Mouse (Mus musculus) gastrocnemius, adult 18-20 months (tissue): Measurements from ENCODE around the gene Tlcd1. TPM values are rescaled to one million over a fixed set of nuclear protein-coding genes. Genes with fewer than 3 reads are reported as not detected.

Source experiments
- DNase-seq: peaks from one replicate; pipeline ENCODE4 v3.0.0; 2021; ENCODE audit warnings: low spot score
- microRNA-seq: library from miRNA; unstranded; fragments of <30 nt; microRNA quantifications from one replicate; pipeline ENCODE4 v1.2.0, GENCODE M21; 2021
- total RNA-seq, 2 experiments: library from RNA; stranded (reverse); gene quantifications; 2 replicates each; pipeline ENCODE4 v1.2.3; 2021

The Tlcd1 gene
- total RNA-seq, 2 experiments from 2014 or later: 1.5 to 2.2 TPM

- no peak for DNase-seq
These were observed 27.8 kb downstream of the Tlcd1 start for GRCm38 (mm10) chr11:78204287-78204686.

GRCm38 (mm10) chr11:78205361-78206206 lies 29.1 kb downstream of the Tlcd1 start:
- no peak for DNase-seq

GRCm38 (mm10) chr11:78207190-78207589 lies 30.7 kb downstream of the Tlcd1 start:
- no peak for DNase-seq

GRCm38 (mm10) chr11:78209886-78210285 lies 33.4 kb downstream of the Tlcd1 start:
- no peak for DNase-seq

- DNase-seq: no peak
These were observed 34.1 kb downstream of the Tlcd1 start for GRCm38 (mm10) chr11:78210615-78211014.

GRCm38 (mm10) chr11:78211513-78211912 lies 35.0 kb downstream of the Tlcd1 start:
- no peak for DNase-seq

- no peak for DNase-seq
These were observed 36.7 kb downstream of the Tlcd1 start for GRCm38 (mm10) chr11:78213086-78213817.

- no peak for DNase-seq
These were observed 39.3 kb downstream of the Tlcd1 start for GRCm38 (mm10) chr11:78215709-78216317.

GRCm38 (mm10) chr11:78223586-78223985 lies 47.1 kb downstream of the Tlcd1 start:
- DNase-seq: peak; percentile 59

Small RNA genes lying within 50 kb of the gene (microRNA-seq; reads per million reads assigned to microRNA genes)
- gene Mir7653: not detected

Other genes with a start within 250 kb of the Tlcd1 start
- under 1 TPM; 0.12 to 0.16 TPM for gene Sez6, start 245.9 kb upstream of the Tlcd1 start, total RNA-seq
- gene Phf12, start 194.0 kb upstream of the Tlcd1 start, total RNA-seq: 10 to 100 TPM; 13.9 to 14.3 TPM
- under 1 TPM; 0.80 to 0.97 TPM for gene Dhrs13, start 144.4 kb upstream of the Tlcd1 start, total RNA-seq
- gene Flot2, start 138.8 kb upstream of the Tlcd1 start, total RNA-seq: 10 to 100 TPM; 45.6 to 49.1 TPM
- 10 to 100 TPM; 20.1 to 22.7 TPM for gene Eral1, start 96.3 kb upstream of the Tlcd1 start, total RNA-seq
- gene Fam222b, start 82.1 kb upstream of the Tlcd1 start, total RNA-seq: 1 to 10 TPM; 8.2 to 9.4 TPM
- gene Traf4, start 11.1 kb upstream of the Tlcd1 start, total RNA-seq: 1 to 10 TPM; 2.0 to 2.2 TPM
- gene Nek8, start within 50 bp of the Tlcd1 start, total RNA-seq: under 1 TPM; 0.37 to 0.50 TPM
- gene Rpl23a, start 6.9 kb downstream of the Tlcd1 start, total RNA-seq: 100 to 1,000 TPM; 845 to 889 TPM
- 1 to 10 TPM; 2.5 to 3.5 TPM for gene Rab34, start 11.7 kb downstream of the Tlcd1 start, total RNA-seq
- gene Proca1, start 16.7 kb downstream of the Tlcd1 start, total RNA-seq: under 1 TPM; 0.47 to 0.57 TPM
- gene Sdf2, start 69.0 kb downstream of the Tlcd1 start, total RNA-seq: 10 to 100 TPM; 40.8 to 44.7 TPM
- gene Supt6, start 69.3 kb downstream of the Tlcd1 start, total RNA-seq: 10 to 100 TPM; 27.8 to 32.3 TPM
- gene 2610507B11Rik, start 85.0 kb downstream of the Tlcd1 start, total RNA-seq: 100 to 1,000 TPM; 200 to 204 TPM
- gene BC030499, start 114.1 kb downstream of the Tlcd1 start, total RNA-seq: under 1 TPM; 0.38 to 0.46 TPM
- gene Spag5, start 124.8 kb downstream of the Tlcd1 start, total RNA-seq: 1 to 10 TPM; 2.3 to 2.5 TPM
- 1 to 10 TPM; 2.1 to 2.6 TPM for gene Aldoc, start 146.3 kb downstream of the Tlcd1 start, total RNA-seq
- 10 to 100 TPM; 18.2 to 19.2 TPM for gene Pigs, start 151.7 kb downstream of the Tlcd1 start, total RNA-seq
- 1 to 10 TPM; 8.3 TPM for gene Unc119, start 166.8 kb downstream of the Tlcd1 start, total RNA-seq
- gene Foxn1, start 209.8 kb downstream of the Tlcd1 start, total RNA-seq: not detected
- not detected for gene Slc13a2, start 245.5 kb downstream of the Tlcd1 start, total RNA-seq